Mouse (Mus musculus) intestine, embryonic 14.5 days (tissue): ENCODE results near the gene Zfp655. TPM values are rescaled to one million over a fixed set of nuclear protein-coding genes. Genes with fewer than 3 reads are reported as not detected.
"Not testable (repeated sequence)": the region's sequence is repeated elsewhere in the genome, so short reads cannot be mapped to it uniquely, and the experiment has no call there.

Experiments
- ATAC-seq: fragments of 200-750 bp; cut with Nextera tagmentation; replicated peaks from 2 replicates; pipeline ENCODE4 v1.8.0; 2017; ENCODE audit warnings: low read depth, moderate number of reproducible peaks, moderate TSS enrichment, moderate library complexity; ENCODE audit not compliant: low FRiP score, low TSS enrichment
- DNase-seq: peaks from one replicate; pipeline ENCODE4 v3.0.0-alpha.2; 2018; ENCODE audit warnings: low spot score
- H3K27ac ChIP-seq: fragments of 300-500 bp; sonication (generic); 2 replicates; pipeline ENCODE4 v1.5.1; 2014; ENCODE audit warnings: low read depth, mild to moderate bottlenecking, control low read depth
- H3K27me3 ChIP-seq: fragments of 300-500 bp; sonication (generic); replicated peaks from 2 replicates; pipeline ENCODE4 v1.6.1; 2014; ENCODE audit warnings: low read length, control low read depth; ENCODE audit not compliant: control insufficient read depth, insufficient read depth
- H3K36me3 ChIP-seq: fragments of 300-500 bp; sonication (generic); 2 replicates; pipeline ENCODE4 v1.6.1; 2014; ENCODE audit warnings: low read length, control low read depth; ENCODE audit not compliant: control insufficient read depth, insufficient read depth
- H3K4me1 ChIP-seq: fragments of 300-500 bp; sonication (generic); replicated peaks from 2 replicates; pipeline ENCODE4 v1.6.1; 2014; ENCODE audit warnings: low read length, control low read depth, mixed read lengths; ENCODE audit not compliant: control insufficient read depth, insufficient read depth
- H3K4me2 ChIP-seq: fragments of 300-500 bp; sonication (generic); 2 replicates; pipeline ENCODE4 v1.6.1; 2014; ENCODE audit warnings: low read length
- H3K4me3 ChIP-seq: fragments of 300-500 bp; sonication (generic); 2 replicates; pipeline ENCODE4 v1.5.1; 2014; ENCODE audit warnings: low read depth, low read length, control low read depth, mixed read lengths
- H3K9ac ChIP-seq: fragments of 300-500 bp; sonication (generic); 2 replicates; pipeline ENCODE4 v1.6.1; 2014; ENCODE audit warnings: mild to moderate bottlenecking, low read length
- H3K9me3 ChIP-seq: fragments of 300-500 bp; sonication (generic); 2 replicates; pipeline ENCODE4 v1.6.1; 2016; ENCODE audit warnings: low read length, control low read depth; ENCODE audit not compliant: control insufficient read depth
- WGBS: fragments of 180-500 bp; shearing (Covaris S2); extraction: QIAGEN DNeasy Blood & Tissue Kit; methylation state at CpG from one replicate; pipeline ENCODE4 v1.1.7; 2014; 5-methylcytosine and 5-hydroxymethylcytosine counted together
- polyA plus RNA-seq: library from polyadenylated mRNA; unstranded; fragments of >200 nt; fragmentation: Nextera tagmentation; extraction: Ambion mirVana; gene quantifications from 2 replicates; pipeline ENCODE4 v1.2.1, GENCODE M21; 2014

The Zfp655 gene
- polyA plus RNA-seq, 1 experiment from 2014 or later, result 35.9 TPM

GRCm38 (mm10) chr5:145214679-145215078 is 16.8 kb upstream of the Zfp655 start:
- Histone ChIP-seq H3K4me1 (no peaks in the 10 kb centered on the region), H3K9ac (no peak overlapping the region), H3K36me3 (peaks cover 53% of the 10 kb centered on the region), H3K27me3 (no peaks in the 10 kb centered on the region), H3K4me3 (no peak overlapping the region), H3K9me3 (no peaks in the 10 kb centered on the region), H3K4me2 (no peak overlapping the region), H3K27ac (no peak overlapping the region)
- ATAC-seq (no peak), DNase-seq (no peak)
- 72% methylated on average over 4 of the region's 4 CpGs for WGBS

- no peak for DNase-seq
- Histone ChIP-seq H3K4me3 (no peak overlapping the region), H3K36me3 (peaks cover 53% of the 10 kb centered on the region), H3K27ac (no peak overlapping the region), H3K9me3 (no peaks in the 10 kb centered on the region), H3K9ac (no peak overlapping the region), H3K4me2 (no peak overlapping the region), H3K4me1 (no peaks in the 10 kb centered on the region), H3K27me3 (no peaks in the 10 kb centered on the region)
- WGBS, result 67% methylated on average over 6 of the region's 6 CpGs
- peak; percentile 51 for ATAC-seq
Observed at GRCm38 (mm10) chr5:145217746-145218145, 13.8 kb upstream of the Zfp655 start.

GRCm38 (mm10) chr5:145218206-145218605 is 13.3 kb upstream of the Zfp655 start:
- no peak overlapping the region for H3K4me2 ChIP-seq
- DNase-seq, result no peak
- no peaks in the 10 kb centered on the region for H3K4me1 ChIP-seq
- 97% methylated on average over 21 of the region's 21 CpGs for WGBS
- H3K4me3 ChIP-seq, result no peak overlapping the region
- no peaks in the 10 kb centered on the region for H3K27me3 ChIP-seq
- H3K27ac ChIP-seq, result no peak overlapping the region
- ATAC-seq, result no peak
- H3K9ac ChIP-seq, result no peak overlapping the region
- peaks cover 50% of the 10 kb centered on the region for H3K36me3 ChIP-seq
- no peaks in the 10 kb centered on the region for H3K9me3 ChIP-seq

GRCm38 (mm10) chr5:145218671-145219070 is 12.8 kb upstream of the Zfp655 start:
- Histone ChIP-seq H3K4me1 (no peaks in the 10 kb centered on the region), H3K9ac (no peak overlapping the region), H3K4me3 (no peak overlapping the region), H3K36me3 (peaks cover 45% of the 10 kb centered on the region), H3K27ac (no peak overlapping the region), H3K27me3 (no peaks in the 10 kb centered on the region), H3K4me2 (no peak overlapping the region), H3K9me3 (no peaks in the 10 kb centered on the region)
- ATAC-seq, result no peak
- no peak for DNase-seq
- WGBS, result 94% methylated on average over 20 of the region's 20 CpGs

GRCm38 (mm10) chr5:145219981-145220380 is 11.5 kb upstream of the Zfp655 start:
- H3K4me2 ChIP-seq, result no peak overlapping the region
- 93% methylated on average over 8 of the region's 8 CpGs for WGBS

GRCm38 (mm10) chr5:145222840-145223239 is 8.7 kb upstream of the Zfp655 start:
- Histone ChIP-seq H3K4me1 (no peaks in the 10 kb centered on the region), H3K9me3 (no peaks in the 10 kb centered on the region), H3K4me3 (no peak overlapping the region), H3K36me3 (peaks cover 43% of the 10 kb centered on the region), H3K9ac (no peak overlapping the region), H3K27ac (no peak overlapping the region), H3K27me3 (no peaks in the 10 kb centered on the region), H3K4me2 (no peak overlapping the region)
- ATAC-seq (peak; percentile 42; the same call in 1 of the 2 replicates), DNase-seq (no peak)
- WGBS, result 71% methylated on average over 5 of the region's 5 CpGs

More at GRCm38 (mm10) chr5:145219981-145220380, 11.5 kb upstream of the Zfp655 start:
- Histone ChIP-seq H3K9ac (no peak overlapping the region), H3K27ac (no peak overlapping the region), H3K4me1 (no peaks in the 10 kb centered on the region), H3K36me3 (peaks cover 43% of the 10 kb centered on the region), H3K9me3 (no peaks in the 10 kb centered on the region), H3K4me3 (no peak overlapping the region), H3K27me3 (no peaks in the 10 kb centered on the region)
- DNase-seq (no peak), ATAC-seq (no peak)

GRCm38 (mm10) chr5:145223395-145223794 is 8.1 kb upstream of the Zfp655 start:
- DNase-seq (no peak), ATAC-seq (no peak)
- H3K4me2 ChIP-seq, result no peak overlapping the region
- H3K9ac ChIP-seq, result no peak overlapping the region
- no peak overlapping the region for H3K4me3 ChIP-seq
- WGBS, result 82% methylated on average over 12 of the region's 12 CpGs
- no peaks in the 10 kb centered on the region for H3K9me3 ChIP-seq
- H3K36me3 ChIP-seq, result peaks cover 38% of the 10 kb centered on the region
- H3K27me3 ChIP-seq, result no peaks in the 10 kb centered on the region
- no peaks in the 10 kb centered on the region for H3K4me1 ChIP-seq
- no peak overlapping the region for H3K27ac ChIP-seq

- ATAC-seq (no peak), DNase-seq (no peak)
- WGBS, result 61% methylated on average over 2 of the region's 2 CpGs
- H3K4me2 ChIP-seq, result no peak overlapping the region
- peaks cover 7% of the 10 kb centered on the region for H3K36me3 ChIP-seq
- no peak overlapping the region for H3K9ac ChIP-seq
- no peaks in the 10 kb centered on the region for H3K27me3 ChIP-seq
- H3K4me1 ChIP-seq, result 0 out of 2 replicates have a peak, but pooled peaks cover 4% of the 10 kb centered on the region
- no peak overlapping the region for H3K27ac ChIP-seq
- H3K9me3 ChIP-seq, result no peaks in the 10 kb centered on the region
- H3K4me3 ChIP-seq, result no peak overlapping the region
Observed at GRCm38 (mm10) chr5:145226453-145226852, 5.1 kb upstream of the Zfp655 start.

- WGBS, result 83% methylated on average over 6 of the region's 6 CpGs
- H3K27me3 ChIP-seq, H3K27ac ChIP-seq, H3K4me2 ChIP-seq, H3K9me3 ChIP-seq, H3K9ac ChIP-seq, DNase-seq, ATAC-seq, H3K4me3 ChIP-seq: not testable (repeated sequence)
- Histone ChIP-seq H3K4me1 (peaks cover 12% of the 10 kb centered on the region; the same call in 1 of the 2 replicates), H3K36me3 (peaks cover 10% of the 10 kb centered on the region)
Observed at GRCm38 (mm10) chr5:145229283-145229682, 2.2 kb upstream of the Zfp655 start.
